Mouse (Mus musculus) intestine, postnatal 0 days (tissue): Measurements from ENCODE around the gene Patl2. TPM values are rescaled to one million over a fixed set of nuclear protein-coding genes. Genes with fewer than 3 reads are reported as not detected.

Source experiments
- ATAC-seq: fragments of 200-750 bp; cut with Nextera tagmentation; 2 replicates; pipeline ENCODE4 v1.8.0; 2017; ENCODE audit warnings: mild to moderate bottlenecking, moderate TSS enrichment, moderate library complexity
- H3K27ac ChIP-seq: fragments of 300-500 bp; sonication (generic); 2 replicates; pipeline ENCODE4 v1.5.1; 2014; ENCODE audit warnings: mild to moderate bottlenecking, low read depth, low read length, moderate library complexity
- H3K27me3 ChIP-seq: fragments of 300-500 bp; sonication (generic); replicated peaks from 2 replicates; pipeline ENCODE4 v1.6.1; 2014; ENCODE audit warnings: low read length, mixed read lengths; ENCODE audit not compliant: control insufficient read depth, insufficient read depth
- H3K36me3 ChIP-seq: fragments of 300-500 bp; sonication (generic); 2 replicates; pipeline ENCODE4 v1.6.1; 2014; ENCODE audit warnings: mild to moderate bottlenecking, moderate library complexity; ENCODE audit not compliant: control insufficient read depth, insufficient read depth
- H3K4me1 ChIP-seq: fragments of 300-500 bp; sonication (generic); replicated peaks from 2 replicates; pipeline ENCODE4 v1.6.1; 2014; ENCODE audit warnings: antibody characterized with exemption, low read length, mixed read lengths; ENCODE audit not compliant: control insufficient read depth, insufficient read depth
- H3K4me2 ChIP-seq: fragments of 300-500 bp; sonication (generic); replicated peaks from 2 replicates; pipeline ENCODE4 v1.6.1; 2014; ENCODE audit warnings: low read depth, mild to moderate bottlenecking, moderate library complexity
- H3K4me3 ChIP-seq: fragments of 300-500 bp; sonication (generic); 2 replicates; pipeline ENCODE4 v1.5.1; 2014; ENCODE audit warnings: low read depth, low read length
- H3K9ac ChIP-seq: fragments of 300-500 bp; sonication (generic); 2 replicates; pipeline ENCODE4 v1.6.1; 2014; ENCODE audit warnings: mild to moderate bottlenecking, low read depth, low read length
- H3K9me3 ChIP-seq: fragments of 300-500 bp; sonication (generic); 2 replicates; pipeline ENCODE4 v1.6.1; 2016; ENCODE audit warnings: mixed run types; ENCODE audit not compliant: control insufficient read depth
- CTCF ChIP-seq: sonication (generic); IDR thresholded peaks from 2 replicates; pipeline ENCODE4 v1.5.1; 2016; ENCODE audit warnings: low read depth, mild to moderate bottlenecking, control low read depth, antibody characterized with exemption, moderate library complexity
- WGBS: fragments of 180-500 bp; shearing (Covaris S2); extraction: QIAGEN DNeasy Blood & Tissue Kit; methylation state at CpG from one replicate; pipeline ENCODE4 v1.1.7; 2014; 5-methylcytosine and 5-hydroxymethylcytosine counted together
- polyA plus RNA-seq: library from polyadenylated mRNA; unstranded; fragments of >200 nt; fragmentation: Nextera tagmentation; extraction: Ambion mirVana; gene quantifications from 2 replicates; pipeline ENCODE4 v1.2.1, GENCODE M21; 2015

Patl2 gene
- polyA plus RNA-seq, 1 experiment from 2014 or later: 0.04 TPM

GRCm38 (mm10) chr2:122127635-122128034, 58.4 kb downstream of the Patl2 start:
- no peak for TF ChIP-seq CTCF
- Histone ChIP-seq H3K9ac (no peak overlapping the region), H3K27me3 (no peaks in the 10 kb centered on the region), H3K4me1 (0 out of 2 replicates have a peak, but pooled peaks cover 3% of the 10 kb centered on the region), H3K27ac (no peak overlapping the region), H3K36me3 (no peaks in the 10 kb centered on the region), H3K4me3 (no peak overlapping the region), H3K4me2 (no peak overlapping the region), H3K9me3 (no peaks in the 10 kb centered on the region)
- ATAC-seq: no peak
- WGBS: 94% methylated on average over 4 of the region's 4 CpGs

GRCm38 (mm10) chr2:122126765-122127347, 59.1 kb downstream of the Patl2 start:
- no peak for TF ChIP-seq CTCF
- 0 out of 2 replicates have a peak, but pooled peaks cover 3% of the 10 kb centered on the region for H3K4me1 ChIP-seq
- H3K27me3 ChIP-seq: no peaks in the 10 kb centered on the region
- no peaks in the 10 kb centered on the region for H3K9me3 ChIP-seq
- H3K27ac ChIP-seq: no peak overlapping the region
- no peak overlapping the region for H3K4me3 ChIP-seq
- ATAC-seq: no peak
- no peak overlapping the region for H3K4me2 ChIP-seq
- H3K36me3 ChIP-seq: no peaks in the 10 kb centered on the region
- WGBS: 35% methylated on average over 5 of the region's 5 CpGs
- H3K9ac ChIP-seq: no peak overlapping the region

- H3K9ac ChIP-seq: no peak overlapping the region
- no peak overlapping the region for H3K4me3 ChIP-seq
- WGBS: 41% methylated on average over 12 of the region's 12 CpGs
- no peaks in the 10 kb centered on the region for H3K27me3 ChIP-seq
- TF ChIP-seq CTCF: no peak
- no peak overlapping the region for H3K4me2 ChIP-seq
- no peaks in the 10 kb centered on the region for H3K36me3 ChIP-seq
- no peaks in the 10 kb centered on the region for H3K9me3 ChIP-seq
- H3K4me1 ChIP-seq: 0 out of 2 replicates have a peak, but pooled peaks cover 3% of the 10 kb centered on the region
- no peak for ATAC-seq
- H3K27ac ChIP-seq: no peak overlapping the region
These were observed 60.1 kb downstream of the Patl2 start for GRCm38 (mm10) chr2:122125680-122126572.

DNA sequence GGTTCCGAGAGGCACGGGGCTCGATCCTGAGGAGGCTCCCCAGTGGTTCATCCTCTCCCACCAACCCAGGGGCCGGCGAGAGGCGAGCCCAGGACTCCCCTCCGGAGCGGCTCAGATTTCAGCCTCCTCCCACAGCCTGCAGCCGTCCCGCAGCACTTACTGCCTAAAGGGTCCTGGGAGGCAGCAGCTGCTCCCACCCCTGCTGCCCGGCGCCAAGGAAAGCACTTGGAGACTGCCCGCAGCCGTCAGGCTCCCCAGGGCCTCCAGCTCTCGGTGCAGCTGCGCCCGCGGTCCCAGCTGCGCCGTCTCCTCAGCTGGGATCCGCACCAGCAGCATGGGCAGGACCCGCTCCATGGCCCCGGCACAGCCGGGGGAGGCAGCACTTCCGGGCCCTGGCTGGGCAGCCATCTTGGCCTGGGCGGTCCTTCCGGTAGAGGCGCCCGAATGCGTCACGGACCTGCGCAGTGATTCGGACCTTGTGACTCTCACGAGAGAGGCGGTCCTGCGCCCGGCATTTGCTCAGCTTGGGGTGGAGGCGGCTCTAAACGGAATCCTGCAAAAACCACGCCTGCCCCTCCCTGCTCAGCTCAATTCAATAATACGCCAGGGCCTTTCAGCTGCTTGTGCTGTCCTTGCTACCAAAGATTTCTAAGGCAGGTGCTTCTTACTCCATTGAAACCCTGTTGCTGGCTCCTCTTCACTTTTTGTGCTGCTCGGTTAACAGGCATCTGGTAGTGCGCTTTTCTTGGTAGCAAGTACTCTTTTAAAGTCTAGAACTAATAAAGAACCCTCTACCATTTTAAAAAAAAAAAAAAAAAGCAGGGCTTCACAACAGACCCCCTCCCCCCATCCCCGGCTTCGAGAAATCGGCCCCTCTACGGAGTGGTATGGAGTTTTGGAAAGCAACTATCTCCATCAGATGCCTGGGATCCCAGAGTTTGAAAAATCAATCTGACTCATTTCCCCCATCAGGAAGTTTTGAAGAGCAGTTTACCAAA, 67.7 kb downstream of the Patl2 start, which contains the start of gene Spg11:
Gene Spg11 (minus strand): TSS at position 426 of the 998 bp plus-strand sequence.
- no peaks in the 10 kb centered on the region for H3K9me3 ChIP-seq
- WGBS: under 1% methylated on average over 47 of the region's 47 CpGs
- peak; percentile 99 for ATAC-seq
- peak; percentile 32; the same call in 1 of the 2 replicates for TF ChIP-seq CTCF
- H3K9ac ChIP-seq: peak within 1 kb of the TSS; percentile 95
- peak within 1 kb of the TSS; percentile 95 for H3K4me3 ChIP-seq
- peaks cover 9% of the 10 kb centered on the region; the same call in 1 of the 2 replicates for H3K36me3 ChIP-seq
- H3K27ac ChIP-seq: peak within 1 kb of the TSS; percentile 98
- no peaks in the 10 kb centered on the region for H3K27me3 ChIP-seq
- peak within 1 kb of the TSS; percentile 72 for H3K4me2 ChIP-seq
- 0 out of 2 replicates have a peak, but pooled peaks cover 4% of the 10 kb centered on the region for H3K4me1 ChIP-seq

DNA sequence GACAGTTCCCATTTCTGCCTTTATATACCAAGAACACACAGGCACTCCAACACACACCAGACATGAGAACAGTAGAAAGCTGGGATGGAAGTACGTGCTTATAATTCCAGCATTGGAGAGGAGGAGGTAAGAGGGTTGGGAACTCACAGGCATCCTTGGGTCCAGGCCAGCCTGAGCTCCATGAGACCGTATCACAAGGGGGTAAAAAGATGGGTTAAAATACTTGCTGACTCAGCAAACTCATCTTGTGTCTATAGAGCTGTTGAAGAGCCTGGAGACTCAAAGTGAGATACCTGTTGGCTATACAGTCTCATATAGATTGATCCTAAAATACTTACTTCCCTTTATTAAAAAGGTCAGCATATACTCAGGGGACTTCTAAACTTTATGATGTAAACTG, 69.1 kb downstream of the Patl2 start:
- Histone ChIP-seq H3K4me1 (0 out of 2 replicates have a peak, but pooled peaks cover 4% of the 10 kb centered on the region), H3K36me3 (peaks cover 13% of the 10 kb centered on the region), H3K27me3 (no peaks in the 10 kb centered on the region), H3K4me3 (peak overlapping the region; percentile 95; the same call in 1 of the 2 replicates), H3K9ac (no peak overlapping the region), H3K27ac (no peak overlapping the region), H3K4me2 (peak overlapping the region; percentile 72), H3K9me3 (no peaks in the 10 kb centered on the region)
- 84% methylated on average over 2 of the region's 2 CpGs for WGBS
- no peak for TF ChIP-seq CTCF
- ATAC-seq: no peak
